Mouse (Mus musculus) heart, adult 2 months (tissue): ENCODE measurements around the gene AC124502.3.

Experiments used
- EP300 ChIP-seq: fragments of 200-500 bp; IDR thresholded peaks from 2 replicates; pipeline ENCODE4 v1.6.1; 2011; ENCODE audit warnings: low read depth, low read length, control low read depth; ENCODE audit not compliant: insufficient read depth
- POLR2A ChIP-seq: fragments of 200-500 bp; IDR thresholded peaks from 2 replicates; pipeline ENCODE4 v1.6.1; 2011; ENCODE audit warnings: mild to moderate bottlenecking, low read depth, low read length, control low read depth; ENCODE audit not compliant: insufficient read depth

GRCm38 (mm10) chr19:4990716-4991115, 48.0 kb upstream of the AC124502.3 start:
- TF ChIP-seq EP300 = no peak
- no peak for TF ChIP-seq POLR2A
